Mouse (Mus musculus): ENCODE results near the gene Hs6st2. TPM values are rescaled to one million over a fixed set of nuclear protein-coding genes. Genes with fewer than 3 reads are reported as not detected.
A peak's percentile ranks its signal among the peaks of the same experiment; 100 is the strongest.

Gene Hs6st2
- total RNA-seq (2021) (1 to 10 TPM; 1.3 to 3.2 TPM), polyA plus RNA-seq (2012; rRNA removed) (9.1 and 12.3 TPM in 2 replicates)
- long read RNA-seq: 0 reads

- no peak for DNase-seq
Measured at GRCm38 (mm10) chrX:51681756-51682155, at the start of gene Hs6st2. Hs6st2 (minus strand) TSS chrX:51681856.

- DNase-seq: peak; percentile 10
Measured at GRCm38 (mm10) chrX:51714086-51714745, 32.6 kb upstream of the Hs6st2 start.

- peak; percentile 68 for DNase-seq
Measured at GRCm38 (mm10) chrX:51712996-51713395, 31.3 kb upstream of the Hs6st2 start.

- DNase-seq: no peak
Measured at GRCm38 (mm10) chrX:51702823-51703222, 21.2 kb upstream of the Hs6st2 start.

- DNase-seq: no peak
Measured at GRCm38 (mm10) chrX:51699079-51699478, 17.4 kb upstream of the Hs6st2 start.

- DNase-seq: no peak
Measured at GRCm38 (mm10) chrX:51686048-51686949, 4.6 kb upstream of the Hs6st2 start.

GRCm38 (mm10) chrX:51684336-51685056 lies 2.8 kb upstream of the Hs6st2 start:
- peak; percentile 6 for DNase-seq

- DNase-seq: peak; percentile 31
Measured at GRCm38 (mm10) chrX:51681170-51681667, 437 bp downstream of the Hs6st2 start.

GRCm38 (mm10) chrX:51680428-51681169 lies 1.1 kb downstream of the Hs6st2 start:
- DNase-seq: peak; percentile 15

- DNase-seq: peak; percentile 23
Measured at GRCm38 (mm10) chrX:51679601-51680427, 1.8 kb downstream of the Hs6st2 start.

GRCm38 (mm10) chrX:51658236-51658635 lies 23.4 kb downstream of the Hs6st2 start:
- DNase-seq: no peak

- DNase-seq: no peak
Measured at GRCm38 (mm10) chrX:51642661-51643257, 38.9 kb downstream of the Hs6st2 start.

- no peak for DNase-seq
Measured at GRCm38 (mm10) chrX:51635756-51636155, 45.9 kb downstream of the Hs6st2 start.

GRCm38 (mm10) chrX:51631376-51631775 lies 50.3 kb downstream of the Hs6st2 start:
- DNase-seq: no peak

- no peak for DNase-seq
Measured at GRCm38 (mm10) chrX:51614384-51615004, 67.2 kb downstream of the Hs6st2 start.

GRCm38 (mm10) chrX:51610743-51611142 lies 70.9 kb downstream of the Hs6st2 start:
- no peak for DNase-seq

GRCm38 (mm10) chrX:51606231-51606863 lies 75.3 kb downstream of the Hs6st2 start:
- DNase-seq: no peak

- DNase-seq: no peak
Measured at GRCm38 (mm10) chrX:51592751-51593150, 88.9 kb downstream of the Hs6st2 start.

- no peak for DNase-seq
Measured at GRCm38 (mm10) chrX:51590448-51591010, 91.1 kb downstream of the Hs6st2 start.

All from adrenal gland, adult 2 months (tissue).